Mouse (Mus musculus) erythroblast, embryonic 14.5 days (primary cell): Measurements from ENCODE around the gene D630003M21Rik. TPM values are rescaled to one million over a fixed set of nuclear protein-coding genes. Genes with fewer than 3 reads are reported as not detected.

Experiments
- H3K27me3 ChIP-seq: 2 replicates; pipeline ENCODE4 v1.6.1; 2012; ENCODE audit warnings: inconsistent platforms; ENCODE audit not compliant: control insufficient read depth
- H3K36me3 ChIP-seq: 2 replicates; pipeline ENCODE4 v1.6.1; 2012; ENCODE audit warnings: mild to moderate bottlenecking, inconsistent platforms; ENCODE audit not compliant: control insufficient read depth
- H3K4me1 ChIP-seq: 2 replicates; pipeline ENCODE4 v1.6.1; 2012; ENCODE audit warnings: inconsistent platforms; ENCODE audit not compliant: control insufficient read depth
- H3K4me3 ChIP-seq: replicated peaks from 2 replicates; pipeline ENCODE3; 2012; ENCODE audit warnings: moderate library complexity, mild to moderate bottlenecking, inconsistent platforms
- H3K9me3 ChIP-seq: 2 replicates; pipeline ENCODE4 v1.6.1; 2012; ENCODE audit warnings: low read length, inconsistent platforms, mixed read lengths; ENCODE audit not compliant: control insufficient read depth
- GATA1 ChIP-seq: IDR thresholded peaks from 2 replicates; pipeline ENCODE4 v1.6.1; 2012; ENCODE audit warnings: low read length, inconsistent platforms, mixed read lengths
- TAL1 ChIP-seq: IDR thresholded peaks from 3 replicates; pipeline ENCODE4 v1.6.1; 2012; ENCODE audit warnings: low read length, inconsistent platforms, mixed read lengths
- polyA plus RNA-seq: library from polyadenylated mRNA; stranded (reverse); fragments of >175 nt; gene quantifications from 2 replicates; pipeline ENCODE4 v1.2.3, GENCODE M21; 2012

The D630003M21Rik gene
- polyA plus RNA-seq, 1 experiment: 0.01 TPM

DNA sequence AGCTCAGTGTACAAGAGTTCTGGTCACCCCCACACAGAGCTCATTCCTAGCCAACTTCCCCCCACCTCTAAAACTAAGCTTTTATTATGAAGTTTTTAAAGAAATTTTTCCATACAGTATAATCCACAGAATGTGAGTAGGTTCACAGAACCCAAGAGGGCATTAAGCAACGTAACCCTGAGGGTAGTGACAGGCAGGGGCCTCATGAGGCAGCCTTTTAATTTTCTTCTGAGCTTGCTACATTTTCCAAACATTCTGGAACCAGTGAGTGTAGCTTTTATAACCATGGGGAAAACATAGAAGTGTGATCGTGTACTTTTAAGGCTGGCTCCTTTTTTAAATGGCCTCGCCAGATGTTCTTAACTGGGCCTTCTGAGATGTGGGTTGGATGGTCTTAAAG, 5.5 kb downstream of the D630003M21Rik start:
- Histone ChIP-seq H3K36me3 (no peaks in the 10 kb centered on the region), H3K27me3 (no peaks in the 10 kb centered on the region; the same call in 1 of the 2 replicates), H3K9me3 (no peaks in the 10 kb centered on the region), H3K4me3 (no peak overlapping the region), H3K4me1 (no peaks in the 10 kb centered on the region)
- TF ChIP-seq TAL1 (no peak), GATA1 (no peak)

DNA sequence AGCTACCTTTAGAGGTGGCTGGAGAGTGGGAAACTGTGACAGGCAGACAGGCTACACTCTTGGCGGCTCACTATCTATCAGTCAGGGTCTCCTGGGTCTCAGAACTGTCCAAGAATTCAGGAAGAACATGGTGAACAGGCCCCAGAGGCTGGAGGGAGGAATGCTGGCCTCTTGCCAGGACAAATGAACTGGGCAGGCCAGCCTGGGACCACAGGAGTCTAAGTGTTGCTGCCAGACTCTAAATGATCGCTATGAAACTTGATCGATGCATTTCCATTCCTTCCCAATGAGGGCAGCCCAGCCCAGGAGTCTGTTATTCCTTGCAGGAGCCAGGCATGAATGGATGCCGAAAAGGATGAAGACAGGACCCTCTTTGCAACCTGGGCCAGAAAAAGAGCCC, 6.4 kb downstream of the D630003M21Rik start:
- no peak overlapping the region for H3K4me3 ChIP-seq
- TF ChIP-seq TAL1 (no peak), GATA1 (no peak)
- no peaks in the 10 kb centered on the region; the same call in 1 of the 2 replicates for H3K27me3 ChIP-seq
- H3K9me3 ChIP-seq: no peaks in the 10 kb centered on the region
- no peaks in the 10 kb centered on the region for H3K4me1 ChIP-seq
- H3K36me3 ChIP-seq: no peaks in the 10 kb centered on the region

DNA sequence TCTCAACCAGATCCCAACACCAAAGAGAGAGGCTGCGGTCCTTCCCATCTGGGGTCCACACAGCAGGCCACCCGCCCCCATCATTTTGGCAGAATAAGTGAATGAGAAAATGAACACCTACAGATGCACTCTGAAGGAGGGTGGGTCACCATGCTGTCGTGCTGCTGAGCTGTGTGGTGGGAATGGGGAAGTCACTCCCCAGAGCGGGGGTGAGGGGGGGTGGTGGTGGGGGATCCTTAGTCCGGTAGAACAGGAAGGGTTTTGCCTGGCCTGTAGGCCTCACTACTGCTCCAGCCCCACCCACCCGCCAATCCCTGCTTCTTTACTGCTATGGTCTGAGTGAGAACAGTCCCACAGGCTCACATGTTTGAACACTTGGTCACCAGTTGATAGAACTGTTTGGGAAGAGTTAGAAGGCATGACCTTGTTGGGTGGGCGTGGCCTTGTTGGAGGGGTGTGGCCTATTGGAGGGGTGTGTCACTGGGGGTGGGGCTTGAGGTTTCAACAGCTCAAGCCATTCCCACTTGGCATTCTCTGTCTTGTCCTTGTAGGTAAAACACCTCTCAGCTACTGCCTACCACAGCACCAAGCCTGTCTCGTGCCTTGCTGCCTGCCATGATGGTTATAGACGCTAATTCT, 7.5 kb downstream of the D630003M21Rik start:
- H3K9me3 ChIP-seq: no peaks in the 10 kb centered on the region
- no peaks in the 10 kb centered on the region for H3K27me3 ChIP-seq
- no peaks in the 10 kb centered on the region for H3K4me1 ChIP-seq
- H3K36me3 ChIP-seq: no peaks in the 10 kb centered on the region
- no peak overlapping the region for H3K4me3 ChIP-seq
- TF ChIP-seq GATA1 (no peak), TAL1 (no peak)

DNA sequence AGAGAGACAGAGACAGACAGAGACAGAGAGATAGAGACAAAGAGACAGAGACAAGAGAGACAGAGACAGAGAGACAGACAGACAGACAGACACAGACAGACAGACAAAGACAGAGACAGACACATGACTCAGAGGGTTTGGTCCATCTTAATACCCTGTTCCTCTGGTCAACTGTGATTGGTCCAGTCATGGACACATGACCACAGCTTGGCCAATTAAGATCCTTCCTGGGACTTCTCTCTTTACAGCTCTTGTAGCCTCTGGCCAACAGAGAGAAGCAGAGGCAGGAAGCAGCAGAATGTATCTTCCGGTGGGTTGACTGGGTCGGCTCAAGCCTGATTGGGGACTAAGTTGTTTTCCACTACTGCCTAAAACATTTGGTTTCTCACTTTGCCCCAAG, 9.5 kb downstream of the D630003M21Rik start:
- H3K4me3 ChIP-seq: no peak overlapping the region
- no peaks in the 10 kb centered on the region for H3K27me3 ChIP-seq

DNA sequence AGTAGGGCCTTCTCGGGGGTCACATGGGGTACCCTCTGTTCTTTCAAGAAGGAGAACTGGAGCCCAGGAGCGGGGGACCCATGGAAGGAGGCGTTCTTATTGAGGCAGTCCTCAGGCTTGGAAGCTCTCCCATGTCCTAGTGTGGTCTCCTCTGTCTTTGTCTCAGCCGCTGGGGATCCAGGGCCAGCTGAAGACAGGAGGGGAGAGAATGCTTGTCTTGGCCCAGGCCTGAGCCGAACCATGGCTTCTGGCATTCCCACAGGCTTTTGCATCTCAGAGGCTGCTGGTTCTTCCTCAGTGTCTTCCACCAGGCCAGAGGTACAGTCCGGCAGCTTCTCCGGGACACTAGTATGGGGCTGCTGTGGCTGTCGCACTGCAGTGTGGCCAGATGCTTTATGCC, 12.5 kb downstream of the D630003M21Rik start:
- no peaks in the 10 kb centered on the region for H3K9me3 ChIP-seq
- H3K4me1 ChIP-seq: no peaks in the 10 kb centered on the region
- no peak for TF ChIP-seq TAL1
- TF ChIP-seq GATA1: no peak
- H3K27me3 ChIP-seq: no peaks in the 10 kb centered on the region
- no peaks in the 10 kb centered on the region for H3K36me3 ChIP-seq
- H3K4me3 ChIP-seq: no peak overlapping the region

More for the DNA sequence above, 9.5 kb downstream of the D630003M21Rik start:
- no peaks in the 10 kb centered on the region for H3K36me3 ChIP-seq
- TF ChIP-seq GATA1: no peak
- TF ChIP-seq TAL1: no peak
- H3K9me3 ChIP-seq: no peaks in the 10 kb centered on the region
- no peaks in the 10 kb centered on the region for H3K4me1 ChIP-seq

DNA sequence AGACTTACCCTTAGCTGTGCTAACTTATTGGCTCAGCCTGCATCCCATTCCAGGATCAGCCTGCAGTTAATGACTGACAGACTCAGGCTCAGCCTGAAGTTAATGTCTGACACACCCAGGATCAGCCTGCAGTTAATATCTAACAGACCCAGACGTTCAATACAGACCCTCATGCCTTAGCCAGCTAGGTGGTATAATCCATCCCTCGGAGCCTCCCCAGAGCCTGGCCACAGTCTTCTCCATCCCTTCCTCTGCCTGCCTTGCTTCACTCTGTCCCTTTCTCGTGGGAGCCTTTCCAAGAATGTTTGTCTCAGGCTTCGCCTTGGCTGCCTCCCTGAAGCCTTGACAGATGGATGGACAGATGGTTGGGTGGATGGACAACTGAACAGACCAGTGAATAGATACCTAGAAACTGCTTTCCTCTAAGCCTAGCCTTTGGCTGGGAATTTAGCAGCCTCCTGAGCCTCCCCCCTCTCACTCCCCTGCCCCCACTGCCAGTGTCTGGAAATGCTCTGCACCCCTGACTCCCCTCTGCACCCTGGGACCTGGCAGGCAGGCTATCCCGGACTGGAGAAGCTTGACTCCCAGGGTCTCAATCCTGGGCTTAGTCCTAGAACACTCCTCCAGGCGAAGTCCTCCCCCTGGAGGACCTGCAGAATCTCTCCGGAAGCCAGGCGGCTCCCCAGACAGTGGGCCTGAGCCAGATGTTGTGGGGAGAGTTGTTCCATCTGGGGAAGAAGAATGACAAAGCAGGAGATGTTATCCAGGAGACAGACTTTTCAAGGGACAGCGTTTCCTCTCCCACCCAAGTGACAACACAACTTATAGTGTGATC, 13.5 kb downstream of the D630003M21Rik start:
- no peaks in the 10 kb centered on the region for H3K4me1 ChIP-seq
- no peaks in the 10 kb centered on the region for H3K9me3 ChIP-seq
- TF ChIP-seq GATA1 (no peak), TAL1 (no peak)
- H3K4me3 ChIP-seq: no peak overlapping the region
- H3K27me3 ChIP-seq: no peaks in the 10 kb centered on the region
- no peaks in the 10 kb centered on the region for H3K36me3 ChIP-seq

DNA sequence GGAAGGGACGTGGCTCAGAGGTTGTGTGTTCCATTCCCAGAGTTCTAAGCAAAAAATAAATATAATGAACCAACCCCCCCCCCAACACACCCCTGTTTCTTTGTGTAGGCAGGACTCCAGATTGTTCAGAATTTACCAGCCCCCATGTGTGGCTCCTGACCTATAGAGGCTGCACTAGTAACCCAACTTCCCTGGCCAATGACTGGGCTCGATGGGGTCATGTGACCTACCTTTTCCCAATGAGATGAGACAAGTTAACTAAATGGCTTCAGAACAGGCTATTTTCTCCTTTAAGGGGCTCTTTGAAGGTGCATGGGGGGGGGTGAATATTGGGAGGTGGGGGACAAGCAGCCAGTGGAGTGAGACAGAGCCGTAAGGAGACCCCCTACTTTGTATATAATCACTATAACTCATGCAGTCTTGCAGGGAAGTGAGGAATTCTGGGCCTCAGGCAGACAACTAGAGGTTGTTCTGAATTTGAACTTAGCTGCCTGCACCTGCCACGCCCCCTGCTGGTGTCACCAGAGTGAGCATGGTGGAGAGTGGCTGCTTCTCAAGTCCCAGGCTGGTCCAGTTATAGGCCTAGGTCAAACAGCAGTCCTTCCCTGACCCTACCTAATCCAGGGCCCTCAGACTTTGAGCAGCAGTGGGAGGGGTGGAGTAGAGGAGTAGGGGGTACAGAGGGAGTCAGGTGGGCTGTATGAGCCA, 17.1 kb downstream of the D630003M21Rik start:
- Histone ChIP-seq H3K36me3 (no peaks in the 10 kb centered on the region), H3K4me1 (no peaks in the 10 kb centered on the region), H3K9me3 (no peaks in the 10 kb centered on the region), H3K27me3 (0 out of 2 replicates have a peak, but pooled peaks cover 2% of the 10 kb centered on the region), H3K4me3 (no peak overlapping the region)
- TF ChIP-seq TAL1: no peak
- TF ChIP-seq GATA1: no peak

DNA sequence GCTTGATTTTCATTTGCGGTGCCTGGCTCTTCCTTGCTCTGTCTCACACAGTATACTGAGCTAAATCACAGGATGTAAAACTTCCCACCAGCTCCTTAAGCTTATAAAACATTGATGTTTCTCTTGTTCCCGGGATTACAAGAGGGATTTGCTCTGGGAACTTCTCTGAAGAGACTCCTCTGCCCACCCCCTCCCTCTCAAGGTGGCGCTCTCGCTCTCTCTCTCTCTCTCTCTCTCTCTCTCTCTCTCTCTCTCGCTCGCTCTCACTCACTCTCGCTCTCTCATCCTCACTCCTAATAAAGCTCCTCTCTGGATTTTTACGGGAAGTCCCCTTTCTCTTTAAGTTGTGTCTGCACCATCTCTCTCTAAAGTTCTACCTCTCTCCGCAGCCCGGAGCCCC, 18.1 kb downstream of the D630003M21Rik start:
- no peaks in the 10 kb centered on the region for H3K9me3 ChIP-seq
- no peak overlapping the region for H3K4me3 ChIP-seq
- 0 out of 2 replicates have a peak, but pooled peaks cover 2% of the 10 kb centered on the region for H3K27me3 ChIP-seq
- no peaks in the 10 kb centered on the region for H3K36me3 ChIP-seq
- no peaks in the 10 kb centered on the region for H3K4me1 ChIP-seq
- no peak for TF ChIP-seq GATA1
- TF ChIP-seq TAL1: no peak

DNA sequence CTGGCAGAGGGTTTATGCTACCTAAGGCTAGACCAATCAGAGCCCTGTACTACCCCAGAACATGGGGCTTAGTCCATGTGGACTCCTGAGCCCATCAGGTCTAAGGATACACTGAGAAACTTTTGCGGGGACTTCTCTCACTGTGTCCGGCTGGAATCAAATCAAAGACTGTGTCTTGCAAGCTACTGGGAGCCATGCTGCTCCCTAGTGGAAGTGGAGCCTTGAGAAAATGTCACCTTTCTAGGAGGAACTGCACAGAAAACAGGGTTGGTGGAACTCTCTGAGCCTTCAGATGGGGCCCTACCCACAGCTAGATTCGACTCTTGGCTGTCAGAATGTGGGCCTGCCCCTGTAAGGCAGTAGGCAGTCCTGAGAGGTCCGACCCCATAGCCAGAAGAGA, 18.5 kb downstream of the D630003M21Rik start:
- no peaks in the 10 kb centered on the region for H3K36me3 ChIP-seq
- TF ChIP-seq GATA1 (no peak), TAL1 (no peak)
- H3K9me3 ChIP-seq: no peaks in the 10 kb centered on the region
- no peak overlapping the region for H3K4me3 ChIP-seq
- H3K27me3 ChIP-seq: 0 out of 2 replicates have a peak, but pooled peaks cover 2% of the 10 kb centered on the region
- H3K4me1 ChIP-seq: no peaks in the 10 kb centered on the region
